Mouse (Mus musculus): ENCODE results near the gene Efemp2.
"Not testable (repeated sequence)": the region's sequence is repeated elsewhere in the genome, so short reads cannot be mapped to it uniquely, and the experiment has no call there.

Gene Efemp2

GRCm38 (mm10) chr19:5480016-5480415 is 6.3 kb downstream of the Efemp2 start:
- DNase-seq: no peak

GRCm38 (mm10) chr19:5481398-5481797 is 7.6 kb downstream of the Efemp2 start:
- DNase-seq: no peak

GRCm38 (mm10) chr19:5483386-5484359 is 9.9 kb downstream of the Efemp2 start:
- no peak for DNase-seq

GRCm38 (mm10) chr19:5484496-5484895 is 10.7 kb downstream of the Efemp2 start:
- DNase-seq: no peak

- DNase-seq: no peak
These were observed 11.6 kb downstream of the Efemp2 start for GRCm38 (mm10) chr19:5485371-5485770.

- DNase-seq: no peak
These were observed 12.1 kb downstream of the Efemp2 start for GRCm38 (mm10) chr19:5485821-5486220.

- DNase-seq: no peak
These were observed 12.5 kb downstream of the Efemp2 start for GRCm38 (mm10) chr19:5486286-5486685.

GRCm38 (mm10) chr19:5486771-5487170 is 13.0 kb downstream of the Efemp2 start:
- DNase-seq: no peak

- peak; percentile 97 to 98 for DNase-seq
These were observed 14.2 kb downstream of the Efemp2 start, which contains the start of gene Mus81 for GRCm38 (mm10) chr19:5487768-5488550. Gene Mus81 (minus strand): TSS chr19:5488402.

- DNase-seq: peak; percentile 98 to 99
These were observed 15.3 kb downstream of the Efemp2 start for GRCm38 (mm10) chr19:5488878-5489571.

- not testable (repeated sequence) for DNase-seq
These were observed 16.0 kb downstream of the Efemp2 start for GRCm38 (mm10) chr19:5489721-5490120.

- DNase-seq: peak; percentile 95 to 96
These were observed 16.7 kb downstream of the Efemp2 start, which contains the start of gene Cfl1 for GRCm38 (mm10) chr19:5490313-5490897. Gene Cfl1 (plus strand): TSS chr19:5490455.

- peak; percentile 86 to 89 for DNase-seq
These were observed 17.3 kb downstream of the Efemp2 start for GRCm38 (mm10) chr19:5490898-5491708.

GRCm38 (mm10) chr19:5492641-5493040 is 18.9 kb downstream of the Efemp2 start:
- no peak for DNase-seq

GRCm38 (mm10) chr19:5493301-5493721 is 19.6 kb downstream of the Efemp2 start:
- peak in 1 of 2 experiments; percentile 40 for DNase-seq

- peak; percentile 48 to 68 for DNase-seq
These were observed 20.6 kb downstream of the Efemp2 start for GRCm38 (mm10) chr19:5494314-5494713.

- no peak for DNase-seq
These were observed 21.7 kb downstream of the Efemp2 start for GRCm38 (mm10) chr19:5495353-5496051.

GRCm38 (mm10) chr19:5496052-5496370 is 22.3 kb downstream of the Efemp2 start:
- DNase-seq: no peak

- no peak for DNase-seq
These were observed 26.6 kb downstream of the Efemp2 start for GRCm38 (mm10) chr19:5500330-5500875.

- DNase-seq: no peak
These were observed 29.9 kb downstream of the Efemp2 start, which contains the start of gene 1700020D05Rik for GRCm38 (mm10) chr19:5503687-5504086. Gene 1700020D05Rik (minus strand): TSS chr19:5503787.

Data from kidney, adult 8-10 months (tissue).